Mouse (Mus musculus) midbrain, embryonic 10.5 days (tissue): ENCODE measurements around the gene Adsl. TPM values are rescaled to one million over a fixed set of nuclear protein-coding genes. Genes with fewer than 3 reads are reported as not detected.
"Not testable (repeated sequence)": the region's sequence is repeated elsewhere in the genome, so short reads cannot be mapped to it uniquely, and the experiment has no call there.

ENCODE experiments used
- DNase-seq: peaks from one replicate; pipeline ENCODE4 v3.0.0-alpha.2; 2017; ENCODE audit warnings: low spot score
- H3K27ac ChIP-seq: fragments of 300-500 bp; sonication (generic); replicated peaks from 2 replicates; pipeline ENCODE4 v1.5.1; 2016; ENCODE audit warnings: mild to moderate bottlenecking
- H3K27me3 ChIP-seq: fragments of 300-500 bp; sonication (generic); 2 replicates; pipeline ENCODE4 v1.6.1; 2016; ENCODE audit warnings: low read depth, mild to moderate bottlenecking; ENCODE audit not compliant: poor library complexity, severe bottlenecking
- H3K36me3 ChIP-seq: fragments of 300-500 bp; sonication (generic); 2 replicates; pipeline ENCODE4 v1.6.1; 2016; ENCODE audit warnings: mild to moderate bottlenecking, moderate library complexity
- H3K4me1 ChIP-seq: fragments of 300-500 bp; sonication (generic); 2 replicates; pipeline ENCODE4 v1.6.1; 2016
- H3K4me3 ChIP-seq: fragments of 300-500 bp; sonication (generic); 2 replicates; pipeline ENCODE4 v1.5.1; 2016; ENCODE audit warnings: mild to moderate bottlenecking, moderate library complexity
- H3K9me3 ChIP-seq: fragments of 300-500 bp; sonication (generic); replicated peaks from 2 replicates; pipeline ENCODE4 v1.6.1; 2016; ENCODE audit warnings: mild to moderate bottlenecking
- WGBS: fragments of 180-500 bp; shearing (Covaris S2); methylation state at CpG from one replicate; pipeline ENCODE4 v1.1.7; 2016; 5-methylcytosine and 5-hydroxymethylcytosine counted together
- polyA plus RNA-seq: library from polyadenylated mRNA; unstranded; fragments of >200 nt; fragmentation: Nextera tagmentation; extraction: Ambion mirVana; gene quantifications from 2 replicates; pipeline ENCODE4 v1.2.1, GENCODE M21; 2016

Gene Adsl
- polyA plus RNA-seq = 202 and 228 TPM in 2 replicates

- H3K9me3 ChIP-seq = no peaks in the 10 kb centered on the region
- H3K27ac ChIP-seq = peak within 1 kb of the TSS; percentile 91
- peaks cover 30% of the 10 kb centered on the region for H3K36me3 ChIP-seq
- peak; percentile 93 for DNase-seq
- WGBS = under 1% methylated on average over 63 of the region's 63 CpGs
- no peaks in the 10 kb centered on the region for H3K27me3 ChIP-seq
- peak within 1 kb of the TSS; percentile 81 for H3K4me3 ChIP-seq
- H3K4me1 ChIP-seq = peaks cover 14% of the 10 kb centered on the region
Measured at GRCm38 (mm10) chr15:80948145-80949135, at the start of gene Adsl. Gene Adsl (plus strand): TSS chr15:80948490.

GRCm38 (mm10) chr15:80899806-80900205, 48.5 kb upstream of the Adsl start:
- no peaks in the 10 kb centered on the region for H3K27me3 ChIP-seq
- H3K4me3 ChIP-seq = no peak overlapping the region
- no peak overlapping the region for H3K27ac ChIP-seq
- H3K36me3 ChIP-seq = peaks cover 100% of the 10 kb centered on the region
- WGBS = 99% methylated on average over 2 of the region's 2 CpGs
- no peaks in the 10 kb centered on the region for H3K4me1 ChIP-seq
- no peak for DNase-seq
- H3K9me3 ChIP-seq = no peaks in the 10 kb centered on the region

- H3K4me1 ChIP-seq = no peaks in the 10 kb centered on the region
- H3K9me3 ChIP-seq = no peaks in the 10 kb centered on the region
- 92% methylated on average over 6 of the region's 6 CpGs for WGBS
- no peak overlapping the region for H3K4me3 ChIP-seq
- H3K27ac ChIP-seq = no peak overlapping the region
- no peak for DNase-seq
- H3K36me3 ChIP-seq = peaks cover 100% of the 10 kb centered on the region
- H3K27me3 ChIP-seq = no peaks in the 10 kb centered on the region
Measured at GRCm38 (mm10) chr15:80901806-80902513, 46.3 kb upstream of the Adsl start.

- not testable (repeated sequence) for H3K27me3 ChIP-seq, H3K4me3 ChIP-seq, H3K4me1 ChIP-seq, H3K9me3 ChIP-seq, DNase-seq, H3K27ac ChIP-seq
- WGBS = 94% methylated on average over 6 of the region's 6 CpGs
- peaks cover 96% of the 10 kb centered on the region for H3K36me3 ChIP-seq
Measured at GRCm38 (mm10) chr15:80904776-80905175, 43.5 kb upstream of the Adsl start.

DNA sequence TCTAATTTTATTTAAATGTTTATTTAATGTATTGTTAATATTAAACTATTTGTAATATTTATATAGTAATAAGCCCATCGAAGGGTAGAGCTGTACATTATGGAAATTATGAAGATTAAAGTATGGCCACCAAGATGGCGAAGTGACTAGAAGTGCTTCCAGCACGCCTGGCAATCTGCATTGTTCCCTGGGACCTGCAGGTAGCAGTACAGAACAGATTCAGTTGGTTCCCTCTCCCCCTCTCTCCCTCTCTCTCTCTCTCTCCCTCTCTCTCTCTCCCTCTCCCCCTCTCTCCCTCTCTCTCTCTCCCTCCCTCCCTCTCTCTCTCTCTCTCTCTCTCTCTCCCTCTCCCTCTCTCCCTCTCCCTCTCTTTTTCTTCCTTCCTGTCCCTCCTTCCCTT, 38.1 kb upstream of the Adsl start:
- Histone ChIP-seq H3K36me3 (peaks cover 96% of the 10 kb centered on the region), H3K9me3 (no peaks in the 10 kb centered on the region), H3K27me3 (no peaks in the 10 kb centered on the region), H3K4me1 (no peaks in the 10 kb centered on the region), H3K27ac (no peak overlapping the region), H3K4me3 (no peak overlapping the region)
- WGBS = 91% methylated on average over 3 of the region's 3 CpGs
- no peak for DNase-seq

DNA sequence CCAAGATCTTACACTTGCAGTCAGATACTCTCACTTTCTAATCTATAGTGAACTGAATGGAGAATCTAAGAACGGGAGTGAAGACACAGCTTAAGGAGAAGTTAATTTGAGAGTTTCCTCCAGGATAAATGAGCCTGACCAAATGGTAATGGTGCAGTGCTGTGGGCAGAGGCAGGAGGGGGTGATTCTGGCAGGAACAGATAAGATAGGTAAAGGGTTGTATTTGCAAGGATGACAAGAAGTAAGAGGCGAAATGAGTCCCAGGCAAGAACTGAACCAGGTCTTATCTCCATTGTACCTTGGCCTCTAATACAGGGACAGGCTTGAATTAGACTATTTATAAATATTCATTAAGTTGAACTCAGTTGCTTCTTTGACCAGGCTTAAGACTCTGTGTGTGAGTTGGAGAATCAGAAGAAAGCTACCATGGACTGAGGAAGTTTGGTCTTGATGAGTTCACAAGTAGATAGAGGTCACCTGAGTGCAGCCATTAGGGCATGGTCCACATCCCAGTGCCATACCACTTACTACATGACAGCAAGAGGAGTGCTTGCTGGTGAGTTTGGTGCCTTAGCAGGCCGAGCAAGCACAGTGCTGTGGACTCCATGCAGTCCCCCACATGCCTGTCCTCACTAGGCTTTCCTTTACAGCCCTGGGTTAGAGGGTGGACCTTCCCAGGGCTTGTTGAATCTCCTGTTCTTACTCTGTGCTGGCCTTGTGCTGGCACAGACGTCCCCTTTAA, 37.3 kb upstream of the Adsl start:
- Histone ChIP-seq H3K27me3 (no peaks in the 10 kb centered on the region), H3K36me3 (peaks cover 96% of the 10 kb centered on the region), H3K4me3 (no peak overlapping the region), H3K4me1 (no peaks in the 10 kb centered on the region), H3K27ac (no peak overlapping the region), H3K9me3 (no peaks in the 10 kb centered on the region)
- WGBS = 90% methylated on average over 4 of the region's 4 CpGs
- DNase-seq = no peak

GRCm38 (mm10) chr15:80912175-80912574, 36.1 kb upstream of the Adsl start:
- DNase-seq = no peak
- H3K27me3 ChIP-seq = no peaks in the 10 kb centered on the region
- H3K4me1 ChIP-seq = no peaks in the 10 kb centered on the region
- WGBS = 90% methylated on average over 3 of the region's 3 CpGs
- no peak overlapping the region for H3K27ac ChIP-seq
- H3K9me3 ChIP-seq = no peaks in the 10 kb centered on the region
- no peak overlapping the region for H3K4me3 ChIP-seq
- H3K36me3 ChIP-seq = peaks cover 96% of the 10 kb centered on the region

DNA sequence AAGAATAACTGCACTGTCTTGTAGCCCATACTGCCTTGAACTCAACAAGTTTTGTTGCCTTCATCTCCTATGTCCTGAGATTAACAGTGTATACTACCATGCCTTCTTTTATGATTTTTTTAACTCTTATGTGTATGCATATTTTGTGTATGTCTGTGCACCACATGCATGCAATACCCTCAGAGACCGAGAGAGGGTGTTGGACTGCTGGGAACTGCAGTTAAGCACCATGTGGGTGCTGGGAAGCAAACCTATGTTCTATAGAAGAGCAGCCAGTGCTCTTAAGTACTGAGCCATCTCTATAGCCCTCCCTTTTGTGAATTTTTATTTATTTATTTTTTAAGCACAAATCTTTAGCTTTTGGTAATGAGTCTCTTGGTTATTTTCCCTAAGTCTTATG, 34.5 kb upstream of the Adsl start:
- 89% methylated on average over 1 of the region's 1 CpGs for WGBS
- peaks cover 99% of the 10 kb centered on the region for H3K36me3 ChIP-seq

GRCm38 (mm10) chr15:80915850-80916249, 32.4 kb upstream of the Adsl start:
- WGBS = 88% methylated on average over 2 of the region's 2 CpGs
- H3K9me3 ChIP-seq = no peaks in the 10 kb centered on the region
- DNase-seq = no peak
- no peak overlapping the region for H3K4me3 ChIP-seq
- no peaks in the 10 kb centered on the region for H3K27me3 ChIP-seq
- no peak overlapping the region for H3K27ac ChIP-seq
- H3K36me3 ChIP-seq = peaks cover 100% of the 10 kb centered on the region
- H3K4me1 ChIP-seq = no peaks in the 10 kb centered on the region

More for the DNA sequence above, 34.5 kb upstream of the Adsl start:
- no peak for DNase-seq
- H3K4me1 ChIP-seq = no peaks in the 10 kb centered on the region
- no peaks in the 10 kb centered on the region for H3K27me3 ChIP-seq
- no peaks in the 10 kb centered on the region for H3K9me3 ChIP-seq
- no peak overlapping the region for H3K4me3 ChIP-seq
- H3K27ac ChIP-seq = no peak overlapping the region

DNA sequence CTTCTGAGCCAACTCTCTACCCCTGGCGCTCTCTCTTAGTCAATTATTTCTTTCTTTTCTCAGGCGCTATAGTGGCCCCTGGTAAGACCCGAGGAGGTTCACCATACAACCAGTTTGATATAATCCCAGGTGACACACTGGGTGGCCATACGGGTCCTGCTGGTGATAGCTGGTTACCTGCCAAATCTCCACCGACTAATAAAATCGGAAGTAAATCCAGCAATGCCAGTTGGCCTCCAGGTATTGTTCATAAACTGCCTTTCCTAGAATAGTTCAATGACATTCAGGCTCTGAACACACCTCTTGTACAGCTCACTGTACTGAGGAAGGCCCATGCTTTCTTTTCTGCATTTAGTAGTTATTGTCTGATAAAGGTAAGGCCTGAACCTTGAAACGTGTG, 31.7 kb upstream of the Adsl start:
- Histone ChIP-seq H3K4me3 (no peak overlapping the region), H3K4me1 (no peaks in the 10 kb centered on the region), H3K36me3 (peaks cover 100% of the 10 kb centered on the region), H3K27ac (no peak overlapping the region), H3K9me3 (no peaks in the 10 kb centered on the region), H3K27me3 (no peaks in the 10 kb centered on the region)
- 96% methylated on average over 7 of the region's 7 CpGs for WGBS
- no peak for DNase-seq

DNA sequence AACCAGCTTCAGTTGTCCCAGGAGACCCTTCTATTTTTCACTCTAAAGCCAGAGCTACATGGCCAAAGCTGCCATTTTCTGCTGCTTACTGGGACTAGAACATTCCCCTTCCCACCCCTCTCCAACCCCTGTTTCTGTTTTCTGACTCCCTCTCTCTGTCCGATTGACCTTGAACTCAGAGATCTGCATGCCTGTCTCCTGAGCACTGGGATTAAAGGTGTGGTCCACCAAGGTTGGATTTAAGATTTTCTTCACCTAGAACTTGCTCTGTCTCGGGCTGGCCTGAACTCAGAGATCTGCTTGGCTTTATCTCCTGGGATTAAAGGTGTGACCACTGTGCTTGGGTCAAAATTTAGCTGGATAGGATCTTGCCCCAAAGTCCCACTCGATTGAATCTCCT, 27.9 kb upstream of the Adsl start:
- Histone ChIP-seq H3K4me1 (no peaks in the 10 kb centered on the region), H3K4me3 (no peak overlapping the region), H3K9me3 (no peaks in the 10 kb centered on the region), H3K27ac (no peak overlapping the region), H3K27me3 (no peaks in the 10 kb centered on the region), H3K36me3 (peaks cover 99% of the 10 kb centered on the region)
- WGBS = 97% methylated on average over 3 of the region's 3 CpGs
- no peak for DNase-seq

DNA sequence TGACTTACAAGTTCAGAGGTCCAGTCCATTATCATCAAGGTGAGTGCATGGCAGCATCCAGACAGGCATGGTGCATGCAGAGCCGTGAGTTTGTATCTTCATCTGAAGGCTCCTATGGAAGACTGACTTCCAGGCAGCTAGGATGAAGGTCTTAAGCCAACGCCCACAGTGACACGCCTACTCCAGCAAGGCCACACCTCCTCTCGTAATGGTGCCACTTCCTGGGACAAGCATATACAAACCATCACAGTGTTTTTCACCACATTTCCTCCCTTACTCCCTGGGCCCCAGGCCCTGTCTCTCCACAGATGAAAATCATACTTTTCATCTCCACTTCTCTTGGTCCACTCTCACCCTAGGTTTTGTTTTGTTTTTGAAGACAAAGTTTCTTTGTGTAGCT, 26.5 kb upstream of the Adsl start:
- Histone ChIP-seq H3K27me3 (no peaks in the 10 kb centered on the region), H3K36me3 (peaks cover 99% of the 10 kb centered on the region), H3K4me1 (no peaks in the 10 kb centered on the region), H3K9me3 (no peaks in the 10 kb centered on the region), H3K27ac (no peak overlapping the region), H3K4me3 (no peak overlapping the region)
- no peak for DNase-seq
- 83% methylated on average over 4 of the region's 4 CpGs for WGBS
